10 mouse cellular contexts compared by ENCODE assay signal in genomic region chr8:11340310-11341110, GRCm38 (mm10). TPM values are rescaled to one million over a fixed set of nuclear protein-coding genes. Genes with fewer than 3 reads are reported as not detected.
A peak's percentile ranks its signal among the peaks of the same experiment; 100 is the strongest.
DNase-seq lines count a peak whose midpoint lies in the region; ATAC-seq and TF ChIP-seq lines count a peak whose summit lies in the region.
"Had no signal": no experiment of that assay in that cellular context is flagged by ENCODE, and none has a peak within 500 bp of the region (broad histone marks: within the 10 kb centered on the region; RNA-seq: fewer than 3 reads in every experiment).

No protein-coding gene starts in this region.

- ATAC-seq in lung, embryonic 14.5 days (ENCODE audit: insufficient read depth): peak; percentile 33; the same call in 1 of the 2 replicates
- peak; percentile 78 for ATAC-seq in kidney, embryonic 16.5 days (ENCODE audit: low FRiP score, low TSS enrichment)
- peak; percentile 21; the same call in 1 of the 2 replicates for ATAC-seq in neutrophil, adult 5-6 weeks (ENCODE audit: extremely low read depth, insufficient number of reproducible peaks, low FRiP score, poor library complexity, severe bottlenecking)
- no peak for ATAC-seq in forebrain, embryonic 12.5 days (ENCODE audit: low FRiP score)
- no peak for ATAC-seq in erythroblast, adult 5-6 weeks (replicated peaks; ENCODE audit: low FRiP score, poor library complexity, severe bottlenecking)

- H3K4me1 ChIP-seq in lung, embryonic 14.5 days (ENCODE audit: insufficient read depth): peaks cover 3% of the 10 kb centered on the region; the same call in 1 of the 2 replicates
- H3K4me1 ChIP-seq in lung, adult 2 months (ENCODE audit: control insufficient read depth, insufficient read depth, low read length): peaks cover 43% of the 10 kb centered on the region
- peaks cover 24% of the 10 kb centered on the region for H3K4me1 ChIP-seq in kidney, embryonic 16.5 days (ENCODE audit: insufficient read depth, low read length)
- H3K4me1 ChIP-seq in forebrain, embryonic 12.5 days: peaks cover 4% of the 10 kb centered on the region; the same call in 1 of the 2 replicates

- H3K27me3 ChIP-seq in lung, embryonic 14.5 days (ENCODE audit: insufficient read depth, low read length): no peaks in the 10 kb centered on the region
- no peaks in the 10 kb centered on the region for H3K27me3 ChIP-seq in kidney, embryonic 16.5 days (ENCODE audit: insufficient read depth, low read length)
- H3K27me3 ChIP-seq in forebrain, embryonic 12.5 days: no peaks in the 10 kb centered on the region
- H3K27me3 ChIP-seq: liver, embryonic 15.5 days had no signal

- WGBS in lung, embryonic 14.5 days: 58% methylated on average over 12 of the region's 12 CpGs
- WGBS in lung, adult 2 months: 28% methylated on average over 12 of the region's 12 CpGs
- WGBS in kidney, embryonic 16.5 days: 40% methylated on average over 12 of the region's 12 CpGs
- WGBS in forebrain, embryonic 12.5 days: 87% methylated on average over 12 of the region's 12 CpGs

- TF ChIP-seq CTCF in lung, embryonic 14.5 days (IDR thresholded peaks at IDR 0.05; ENCODE audit: low read depth): no peak
- TF ChIP-seq CTCF in lung, adult 2 months (IDR thresholded peaks at IDR 0.05; ENCODE audit: insufficient read depth, low read length): no peak

- H3K4me3 ChIP-seq in lung, embryonic 14.5 days (ENCODE audit: low read depth, low read length): no peak overlapping the region
- H3K4me3 ChIP-seq in lung, adult 2 months (replicated peaks; ENCODE audit: extremely low read depth, low read depth, low read length): no peak overlapping the region
- H3K4me3 ChIP-seq in kidney, embryonic 16.5 days (ENCODE audit: low read length): no peak overlapping the region
- no peak overlapping the region for H3K4me3 ChIP-seq in forebrain, embryonic 12.5 days (replicated peaks)
- H3K4me3 ChIP-seq: erythroblast, embryonic 14.5 days; liver, embryonic 15.5 days had no signal

- no peak overlapping the region for H3K4me2 ChIP-seq in lung, embryonic 14.5 days
- H3K4me2 ChIP-seq in kidney, embryonic 16.5 days (replicated peaks; ENCODE audit: low read depth, low read length): no peak overlapping the region
- H3K4me2 ChIP-seq in forebrain, embryonic 12.5 days: no peak overlapping the region
- H3K4me2 ChIP-seq: liver, embryonic 15.5 days had no signal

- peak overlapping the region; percentile 37; the same call in 1 of the 2 replicates for H3K27ac ChIP-seq in lung, embryonic 14.5 days (ENCODE audit: low read depth)
- peak overlapping the region; percentile 55 for H3K27ac ChIP-seq in kidney, embryonic 16.5 days (ENCODE audit: low read length)
- no peak overlapping the region for H3K27ac ChIP-seq in forebrain, embryonic 12.5 days
- H3K27ac ChIP-seq: liver, embryonic 15.5 days had no signal

- H3K9ac ChIP-seq in lung, embryonic 14.5 days: no peak overlapping the region
- H3K9ac ChIP-seq in kidney, embryonic 16.5 days (replicated peaks; ENCODE audit: low read length): no peak overlapping the region
- H3K9ac ChIP-seq in forebrain, embryonic 12.5 days: no peak overlapping the region
- H3K9ac ChIP-seq: liver, embryonic 15.5 days had no signal

- H3K9me3 ChIP-seq in lung, embryonic 14.5 days (ENCODE audit: low read depth, low read length): no peaks in the 10 kb centered on the region
- H3K9me3 ChIP-seq in kidney, embryonic 16.5 days (ENCODE audit: low read length): no peaks in the 10 kb centered on the region
- H3K9me3 ChIP-seq in forebrain, embryonic 12.5 days: no peaks in the 10 kb centered on the region
- H3K9me3 ChIP-seq: liver, embryonic 15.5 days had no signal

- peak; percentile 31 for DNase-seq in lung, embryonic 14.5 days
- no peak for DNase-seq in lung, adult 2 months
- DNase-seq in heart, adult 18-20 months: peak; percentile 67 to 86
- no peak for DNase-seq in left cerebral cortex, adult 9 months (ENCODE audit: low spot score in 2 of 2)

- TF ChIP-seq POLR2A in lung, adult 2 months (IDR thresholded peaks at IDR 0.05; ENCODE audit: borderline replicate concordance, extremely low read depth, low read depth, low read length): no peak

- H3K36me3 ChIP-seq in lung, embryonic 14.5 days (ENCODE audit: insufficient read depth): no peaks in the 10 kb centered on the region
- H3K36me3 ChIP-seq in kidney, embryonic 16.5 days (ENCODE audit: insufficient read depth, low read length): peaks cover 3% of the 10 kb centered on the region; the same call in 1 of the 2 replicates
- no peaks in the 10 kb centered on the region for H3K36me3 ChIP-seq in forebrain, embryonic 12.5 days (replicated peaks)
- H3K36me3 ChIP-seq: liver, embryonic 15.5 days had no signal

RNA-seq across cellular contexts. Expression of gene Col4a1, which starts 27.9 kb away (rescaled TPM):
- 372 and 389 TPM in 2 replicates for polyA plus RNA-seq in lung, embryonic 14.5 days (2014; fragmentation: Nextera tagmentation; extraction: Ambion mirVana)
- polyA plus RNA-seq in lung, adult 2 months (2012; rRNA removed): 556 and 580 TPM in 2 replicates
- total RNA-seq in heart, adult 18-20 months (2021): 100 to 1,000 TPM; 217 to 274 TPM
- polyA plus RNA-seq in kidney, embryonic 16.5 days (2015; fragmentation: Nextera tagmentation; extraction: Ambion mirVana): 382 and 440 TPM in 2 replicates
- total RNA-seq in neutrophil, adult 5-6 weeks (2017): 1.5 TPM in 1 of 2 replicates, not detected in the other
- polyA plus RNA-seq in forebrain, embryonic 12.5 days (2016; fragmentation: Nextera tagmentation; extraction: Ambion mirVana): 100 and 102 TPM in 2 replicates
- 0.38 TPM in 1 of 2 replicates, not detected in the other for total RNA-seq in erythroblast, adult 5-6 weeks (2015; ENCODE audit: low replicate concordance)
- 0.34 and 0.42 TPM in 2 replicates for total RNA-seq in erythroblast, adult 5-6 weeks (2017; ENCODE audit: low replicate concordance)

RNA-seq across cellular contexts. Expression of gene Col4a2, which starts 27.9 kb away (rescaled TPM):
- polyA plus RNA-seq in lung, embryonic 14.5 days (2014; fragmentation: Nextera tagmentation; extraction: Ambion mirVana): 103 and 111 TPM in 2 replicates
- 219 and 237 TPM in 2 replicates for polyA plus RNA-seq in lung, adult 2 months (2012; rRNA removed)
- 100 to 1,000 TPM; 127 to 140 TPM for total RNA-seq in heart, adult 18-20 months (2021)
- 121 and 126 TPM in 2 replicates for polyA plus RNA-seq in kidney, embryonic 16.5 days (2015; fragmentation: Nextera tagmentation; extraction: Ambion mirVana)
- 0.37 TPM in 1 of 2 replicates, not detected in the other for total RNA-seq in neutrophil, adult 5-6 weeks (2017)
- 50.0 and 51.3 TPM in 2 replicates for polyA plus RNA-seq in forebrain, embryonic 12.5 days (2016; fragmentation: Nextera tagmentation; extraction: Ambion mirVana)
- total RNA-seq in erythroblast, adult 5-6 weeks (2015; ENCODE audit: low replicate concordance): not detected in 2 replicates
- 0.42 TPM in 1 of 2 replicates, not detected in the other for total RNA-seq in erythroblast, adult 5-6 weeks (2017; ENCODE audit: low replicate concordance)

Comparison
In these comparisons a context has a peak if more than half of its experiments do, and no peak if none do; other contexts are left out.
1. DNase-seq: peak in lung, embryonic 14.5 days (single experiment) and heart, adult 18-20 months (2 of 2); none in lung, adult 2 months (single experiment) and left cerebral cortex, adult 9 months (0 of 2).
2. ATAC-seq: peak in lung, embryonic 14.5 days (single experiment), kidney, embryonic 16.5 days (single experiment) and neutrophil, adult 5-6 weeks (single experiment); none in forebrain, embryonic 12.5 days (single experiment) and erythroblast, adult 5-6 weeks (single experiment).